Mouse (Mus musculus) embryonic facial prominence, embryonic 10.5 days (tissue): Measurements from ENCODE around the gene Lig1. TPM values are rescaled to one million over a fixed set of nuclear protein-coding genes. Genes with fewer than 3 reads are reported as not detected.

ENCODE experiments used
- DNase-seq: peaks from one replicate; pipeline ENCODE4 v3.0.0-alpha.2; 2017; ENCODE audit warnings: low spot score
- H3K27ac ChIP-seq: fragments of 300-500 bp; sonication (generic); replicated peaks from 2 replicates; pipeline ENCODE4 v1.5.1; 2016; ENCODE audit warnings: mild to moderate bottlenecking
- H3K27me3 ChIP-seq: fragments of 300-500 bp; sonication (generic); replicated peaks from 2 replicates; pipeline ENCODE4 v1.6.1; 2016; ENCODE audit warnings: low read depth, mild to moderate bottlenecking; ENCODE audit not compliant: poor library complexity, severe bottlenecking
- H3K36me3 ChIP-seq: fragments of 300-500 bp; sonication (generic); replicated peaks from 2 replicates; pipeline ENCODE4 v1.6.1; 2016; ENCODE audit warnings: mild to moderate bottlenecking, moderate library complexity
- H3K4me1 ChIP-seq: fragments of 300-500 bp; sonication (generic); 2 replicates; pipeline ENCODE4 v1.6.1; 2016
- H3K4me3 ChIP-seq: fragments of 300-500 bp; sonication (generic); 2 replicates; pipeline ENCODE4 v1.5.1; 2016; ENCODE audit warnings: mild to moderate bottlenecking, moderate library complexity
- H3K9me3 ChIP-seq: fragments of 300-500 bp; sonication (generic); 2 replicates; pipeline ENCODE4 v1.6.1; 2016; ENCODE audit warnings: mild to moderate bottlenecking
- WGBS: fragments of 180-500 bp; shearing (Covaris S2); methylation state at CpG from one replicate; pipeline ENCODE4 v1.1.7; 2016; 5-methylcytosine and 5-hydroxymethylcytosine counted together
- polyA plus RNA-seq: library from polyadenylated mRNA; unstranded; fragments of >200 nt; fragmentation: Nextera tagmentation; extraction: Ambion mirVana; gene quantifications from 2 replicates; pipeline ENCODE4 v1.2.1, GENCODE M21; 2016

Gene Lig1
- polyA plus RNA-seq, 1 experiment from 2014 or later = 162 TPM

DNA sequence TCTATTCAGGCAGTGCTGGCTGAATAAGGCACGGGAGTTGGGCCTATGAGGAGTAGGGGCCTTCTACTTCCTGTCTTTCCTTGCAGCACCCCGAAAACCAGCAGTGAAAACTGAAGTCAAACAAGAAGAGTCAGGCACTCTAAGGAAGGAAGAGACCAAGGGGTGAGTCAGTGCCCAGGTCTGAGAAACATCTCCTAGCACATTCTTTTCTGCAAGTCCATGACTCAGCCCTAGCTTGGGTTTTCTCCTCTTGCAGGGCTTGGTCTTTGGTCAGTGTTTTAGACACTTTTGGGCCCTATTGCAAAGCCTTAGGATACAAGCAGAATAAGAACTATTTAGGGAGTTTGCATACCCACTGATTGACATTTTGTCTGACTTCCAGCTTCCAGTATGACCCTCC, 14.3 kb downstream of the Lig1 start:
- DNase-seq = no peak
- Histone ChIP-seq H3K27me3 (no peaks in the 10 kb centered on the region), H3K36me3 (peaks cover 100% of the 10 kb centered on the region), H3K27ac (no peak overlapping the region), H3K4me3 (no peak overlapping the region), H3K4me1 (no peaks in the 10 kb centered on the region), H3K9me3 (no peaks in the 10 kb centered on the region)
- WGBS = 85% methylated on average over 2 of the region's 2 CpGs

DNA sequence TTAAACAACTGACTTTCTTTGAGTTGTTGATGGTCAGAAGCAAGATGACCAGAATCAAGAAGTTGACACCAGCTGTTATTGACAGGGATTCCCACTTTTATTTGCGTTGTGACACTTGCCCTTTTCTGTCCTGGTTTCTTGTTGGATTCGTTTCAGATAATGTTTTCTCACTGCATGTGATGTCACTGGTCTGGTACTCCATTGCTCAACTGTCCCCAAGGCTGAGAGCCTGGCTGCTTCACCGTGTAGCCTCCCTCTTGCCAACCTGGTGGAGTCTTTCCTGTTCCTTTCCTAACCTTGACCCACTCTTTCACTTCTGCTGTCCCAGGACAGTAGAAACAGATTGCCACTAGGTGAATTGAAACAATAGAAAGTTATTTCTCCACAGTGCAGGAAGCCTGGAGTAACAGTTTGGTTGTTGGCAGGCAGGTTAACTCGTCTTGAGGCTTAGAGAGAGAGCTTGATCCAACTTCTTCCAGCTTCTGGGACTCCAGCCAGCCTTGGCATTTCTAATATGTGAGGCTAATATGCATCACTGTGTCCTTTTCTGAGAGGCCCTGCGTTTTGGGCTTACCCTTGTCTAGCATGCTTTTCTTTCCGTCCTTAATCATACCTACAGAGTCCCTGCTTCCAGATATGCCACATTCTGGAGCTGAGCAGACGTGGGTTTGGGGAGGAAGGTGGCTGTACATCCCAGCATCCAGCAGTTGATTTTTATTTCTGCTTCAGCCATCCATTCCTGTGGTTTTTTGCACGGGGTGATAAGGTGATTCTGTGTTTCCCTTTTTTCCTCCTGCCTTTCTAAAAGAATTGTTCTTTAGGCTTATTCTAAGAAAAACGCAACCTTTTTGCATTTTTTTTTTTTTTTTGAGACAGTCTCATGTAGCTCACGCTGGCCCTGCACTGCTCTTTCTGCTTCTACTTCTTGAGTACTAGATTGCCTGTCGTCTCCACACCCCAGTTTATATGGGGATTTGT, 17.1 kb downstream of the Lig1 start:
- no peaks in the 10 kb centered on the region for H3K27me3 ChIP-seq
- H3K27ac ChIP-seq = no peak overlapping the region
- no peak for DNase-seq
- no peak overlapping the region for H3K4me3 ChIP-seq
- H3K9me3 ChIP-seq = no peaks in the 10 kb centered on the region
- peaks cover 100% of the 10 kb centered on the region for H3K36me3 ChIP-seq
- 91% methylated on average over 11 of the region's 11 CpGs for WGBS
- no peaks in the 10 kb centered on the region for H3K4me1 ChIP-seq

DNA sequence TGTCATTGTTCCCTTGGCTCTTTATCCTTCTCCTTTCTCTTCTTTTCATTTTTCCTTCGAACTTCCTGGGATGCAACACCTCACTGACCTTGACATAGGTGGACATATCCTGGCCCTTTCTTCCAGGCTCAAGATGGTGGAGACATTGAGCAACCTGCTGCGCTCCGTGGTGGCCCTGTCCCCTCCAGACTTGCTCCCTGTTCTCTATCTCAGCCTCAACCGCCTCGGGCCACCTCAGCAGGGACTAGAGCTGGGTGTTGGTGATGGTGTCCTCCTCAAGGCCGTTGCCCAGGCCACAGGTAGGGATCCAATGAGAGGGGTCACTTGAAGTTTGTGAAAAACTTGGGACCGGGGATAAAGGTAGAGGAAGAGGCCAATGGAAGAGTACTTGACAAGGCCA, 18.2 kb downstream of the Lig1 start:
- Histone ChIP-seq H3K9me3 (no peaks in the 10 kb centered on the region), H3K27me3 (no peaks in the 10 kb centered on the region), H3K4me1 (no peaks in the 10 kb centered on the region), H3K4me3 (no peak overlapping the region), H3K27ac (no peak overlapping the region), H3K36me3 (peaks cover 100% of the 10 kb centered on the region)
- 94% methylated on average over 7 of the region's 7 CpGs for WGBS
- no peak for DNase-seq

DNA sequence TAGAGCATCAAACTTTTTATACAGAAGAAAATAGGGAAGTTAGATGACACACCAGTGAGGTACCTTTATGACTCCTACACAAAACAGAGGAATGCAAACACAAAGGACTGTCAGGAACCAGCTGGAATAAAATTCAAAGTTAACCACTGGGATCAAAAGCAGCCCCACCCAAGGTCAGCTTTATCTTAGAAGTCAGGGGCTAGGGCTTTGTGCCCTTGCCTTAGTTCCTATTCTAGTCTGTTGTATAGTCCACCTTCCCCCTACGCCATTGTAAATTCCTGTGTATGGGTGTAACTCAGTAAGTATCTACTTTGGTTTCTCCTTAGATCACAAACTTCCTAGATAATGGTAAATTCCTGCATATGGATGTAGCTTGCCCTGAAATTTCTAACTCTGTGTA, 20.6 kb downstream of the Lig1 start:
- no peak for DNase-seq
- no peaks in the 10 kb centered on the region for H3K4me1 ChIP-seq
- H3K4me3 ChIP-seq = no peak overlapping the region
- no peak overlapping the region for H3K27ac ChIP-seq
- H3K9me3 ChIP-seq = no peaks in the 10 kb centered on the region
- peaks cover 100% of the 10 kb centered on the region for H3K36me3 ChIP-seq
- H3K27me3 ChIP-seq = no peaks in the 10 kb centered on the region
- WGBS = 93% methylated on average over 1 of the region's 1 CpGs

DNA sequence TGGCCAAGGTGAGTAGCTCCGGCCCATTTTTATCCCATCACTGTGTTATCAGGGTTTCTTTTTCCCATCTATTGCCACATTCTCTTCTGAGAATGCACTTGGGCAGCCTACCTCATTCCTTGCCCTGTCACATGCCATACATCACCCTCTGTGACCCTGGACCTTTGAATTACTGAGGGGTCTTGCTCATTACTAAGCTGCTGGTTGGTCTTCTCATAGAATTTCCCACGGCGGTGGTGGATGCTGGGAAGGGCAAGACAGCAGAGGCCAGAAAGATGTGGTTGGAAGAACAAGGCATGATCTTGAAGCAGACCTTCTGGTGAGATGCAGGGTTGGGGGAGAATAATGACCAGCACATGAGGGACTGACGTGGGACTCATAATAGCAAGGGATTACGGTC, 21.7 kb downstream of the Lig1 start:
- Histone ChIP-seq H3K27ac (no peak overlapping the region), H3K27me3 (no peaks in the 10 kb centered on the region), H3K4me3 (no peak overlapping the region), H3K9me3 (no peaks in the 10 kb centered on the region), H3K36me3 (peaks cover 100% of the 10 kb centered on the region), H3K4me1 (no peaks in the 10 kb centered on the region)
- 92% methylated on average over 5 of the region's 5 CpGs for WGBS
- no peak for DNase-seq

DNA sequence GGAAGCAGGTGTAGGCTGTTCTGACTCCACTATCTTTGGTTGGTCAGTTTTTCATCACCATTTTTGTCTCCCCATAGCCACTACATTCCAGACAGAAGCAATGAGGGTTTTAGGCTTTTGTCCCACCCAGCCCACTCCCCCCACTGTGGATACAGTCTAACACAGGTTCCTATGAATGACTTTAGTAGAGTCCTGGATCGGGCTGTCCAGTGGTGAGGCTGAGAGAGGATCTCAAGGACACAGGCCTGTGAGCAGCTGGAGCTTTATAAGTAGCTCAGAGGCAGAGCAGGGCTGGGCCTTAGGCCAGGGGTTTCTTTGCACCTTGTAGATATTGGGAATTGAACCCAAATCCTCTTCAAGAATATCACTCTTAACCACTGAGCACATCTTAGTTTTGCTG, 24.6 kb downstream of the Lig1 start:
- Histone ChIP-seq H3K4me3 (no peak overlapping the region), H3K4me1 (no peaks in the 10 kb centered on the region), H3K27ac (no peak overlapping the region), H3K9me3 (no peaks in the 10 kb centered on the region), H3K27me3 (no peaks in the 10 kb centered on the region), H3K36me3 (peaks cover 100% of the 10 kb centered on the region)
- no peak for DNase-seq
- WGBS = 93% methylated on average over 1 of the region's 1 CpGs

DNA sequence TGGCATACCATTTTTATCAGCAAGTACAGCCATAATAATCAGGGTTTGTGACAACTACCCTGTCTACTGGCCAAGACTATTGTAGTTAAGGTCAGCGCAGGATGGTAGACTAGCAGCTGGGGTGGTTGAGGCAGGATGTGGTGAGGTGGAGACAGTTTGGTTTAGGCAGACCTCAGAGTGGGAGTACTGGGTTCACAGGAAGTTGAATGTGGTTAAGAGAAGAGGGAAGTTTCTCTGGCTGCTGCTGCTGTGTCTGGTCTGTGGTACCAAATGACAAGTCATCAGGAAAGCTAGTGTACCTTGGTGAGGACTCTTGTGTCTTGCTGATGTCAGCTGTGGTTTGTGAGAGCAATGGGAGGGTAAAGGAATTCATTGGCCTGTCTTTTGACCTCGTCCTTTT, 25.7 kb downstream of the Lig1 start:
- Histone ChIP-seq H3K4me1 (no peaks in the 10 kb centered on the region), H3K9me3 (no peaks in the 10 kb centered on the region), H3K36me3 (peaks cover 100% of the 10 kb centered on the region), H3K27me3 (no peaks in the 10 kb centered on the region), H3K4me3 (no peak overlapping the region), H3K27ac (no peak overlapping the region)
- WGBS = 84% methylated on average over 2 of the region's 2 CpGs
- no peak for DNase-seq

DNA sequence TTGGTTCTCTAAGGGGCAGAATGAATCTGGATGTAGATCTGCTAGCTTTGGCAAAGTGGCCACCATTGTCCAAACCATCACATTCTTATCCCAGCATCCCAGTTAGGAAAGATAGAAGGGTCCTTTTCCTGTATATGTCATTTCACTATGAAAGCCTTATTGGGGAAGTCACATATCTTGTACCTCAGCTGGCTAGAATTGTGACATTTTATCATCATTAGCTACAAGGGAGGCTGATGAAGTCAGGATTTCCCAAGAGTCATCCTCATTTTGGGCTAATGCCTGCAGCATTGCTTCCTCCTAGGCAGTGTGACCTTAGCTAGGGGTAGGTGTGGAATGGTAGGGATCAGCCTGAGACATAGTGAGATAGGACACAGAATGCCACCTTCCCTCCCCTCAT, 26.3 kb downstream of the Lig1 start:
- no peaks in the 10 kb centered on the region for H3K9me3 ChIP-seq
- H3K27me3 ChIP-seq = no peaks in the 10 kb centered on the region
- H3K36me3 ChIP-seq = peaks cover 100% of the 10 kb centered on the region
- no peak overlapping the region for H3K27ac ChIP-seq
- no peak for DNase-seq
- no peaks in the 10 kb centered on the region for H3K4me1 ChIP-seq
- H3K4me3 ChIP-seq = no peak overlapping the region

DNA sequence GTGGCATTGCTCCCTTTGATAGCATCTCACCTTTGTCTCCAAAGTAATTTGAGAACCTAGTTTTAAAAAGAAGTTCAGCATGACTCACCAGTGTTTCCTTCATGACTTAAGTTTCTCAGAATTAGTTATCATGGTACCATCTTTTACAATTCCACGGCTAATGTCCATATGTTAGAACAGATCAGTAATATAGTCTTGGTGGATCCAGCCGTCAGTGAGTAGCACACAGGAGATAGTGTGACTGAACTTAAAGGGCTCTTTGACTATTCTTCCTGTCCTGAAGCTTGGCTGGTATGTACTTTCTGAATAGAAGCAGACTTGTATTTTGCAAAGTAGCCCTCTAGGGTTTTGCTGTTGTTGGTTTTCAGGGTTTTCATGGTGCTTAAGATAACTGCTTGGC, 32.3 kb downstream of the Lig1 start:
- 82% methylated on average over 2 of the region's 2 CpGs for WGBS
- Histone ChIP-seq H3K27ac (no peak overlapping the region), H3K27me3 (no peaks in the 10 kb centered on the region), H3K36me3 (peaks cover 100% of the 10 kb centered on the region), H3K4me1 (no peaks in the 10 kb centered on the region), H3K9me3 (no peaks in the 10 kb centered on the region), H3K4me3 (no peak overlapping the region)
- no peak for DNase-seq

DNA sequence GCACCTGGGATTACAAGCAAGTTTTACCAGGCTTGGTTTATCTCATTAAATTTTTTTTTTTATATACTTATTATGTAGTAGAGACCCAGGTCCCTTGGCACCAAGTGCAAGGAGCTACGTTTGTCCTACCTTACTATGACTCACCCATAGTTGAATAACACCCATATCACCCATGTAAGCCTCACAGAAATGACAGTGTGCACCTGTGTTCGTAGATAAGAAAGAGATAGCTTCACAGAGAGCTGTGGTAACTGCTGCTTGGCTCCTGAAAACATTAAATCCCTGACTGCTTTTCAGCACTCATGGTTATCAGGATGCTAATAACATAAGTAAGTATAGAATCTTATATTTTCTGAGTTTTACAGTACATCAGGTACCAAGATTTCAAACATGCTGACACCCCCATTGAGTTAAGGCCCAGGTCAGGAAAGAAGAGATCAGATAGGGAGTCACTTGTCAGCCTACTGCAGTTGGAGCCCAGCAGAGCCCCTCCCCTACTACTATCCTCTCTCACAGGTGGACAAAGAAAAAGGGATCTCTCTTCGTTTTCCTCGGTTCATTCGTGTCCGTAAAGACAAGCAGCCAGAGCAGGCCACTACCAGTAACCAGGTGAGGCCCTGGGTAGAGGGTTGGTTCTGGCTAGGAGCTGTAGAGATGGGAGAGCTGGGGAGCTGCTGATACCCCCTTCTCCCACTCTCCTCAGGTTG, 33.6 kb downstream of the Lig1 start:
- H3K36me3 ChIP-seq = peaks cover 92% of the 10 kb centered on the region
- H3K4me1 ChIP-seq = no peaks in the 10 kb centered on the region
- no peak overlapping the region for H3K4me3 ChIP-seq
- WGBS = 92% methylated on average over 6 of the region's 6 CpGs
- no peak for DNase-seq
- no peak overlapping the region for H3K27ac ChIP-seq
- H3K27me3 ChIP-seq = no peaks in the 10 kb centered on the region
- no peaks in the 10 kb centered on the region for H3K9me3 ChIP-seq

DNA sequence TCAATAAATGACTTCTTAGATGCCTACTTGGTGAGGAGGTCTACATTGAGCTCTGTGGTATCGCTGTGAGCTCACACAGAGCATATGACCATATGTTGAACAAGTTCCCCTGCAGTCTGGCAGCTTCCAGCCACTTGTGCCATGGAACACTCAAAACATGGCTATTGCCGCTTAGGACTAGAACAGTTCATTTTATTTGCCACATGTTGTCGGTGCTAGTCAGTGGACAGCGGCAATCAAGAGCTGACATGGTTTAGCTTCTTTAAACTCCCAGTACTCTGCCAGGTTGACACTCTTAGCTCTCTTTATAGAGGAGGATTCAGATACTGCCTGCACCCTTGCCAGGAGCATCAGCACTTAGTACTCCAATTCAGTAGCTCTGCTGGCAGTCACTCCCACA, 34.3 kb downstream of the Lig1 start:
- peaks cover 87% of the 10 kb centered on the region for H3K36me3 ChIP-seq
- no peak for DNase-seq
- H3K4me3 ChIP-seq = no peak overlapping the region
- H3K4me1 ChIP-seq = no peaks in the 10 kb centered on the region
- 98% methylated on average over 4 of the region's 4 CpGs for WGBS
- H3K9me3 ChIP-seq = no peaks in the 10 kb centered on the region
- no peak overlapping the region for H3K27ac ChIP-seq
- H3K27me3 ChIP-seq = no peaks in the 10 kb centered on the region

DNA sequence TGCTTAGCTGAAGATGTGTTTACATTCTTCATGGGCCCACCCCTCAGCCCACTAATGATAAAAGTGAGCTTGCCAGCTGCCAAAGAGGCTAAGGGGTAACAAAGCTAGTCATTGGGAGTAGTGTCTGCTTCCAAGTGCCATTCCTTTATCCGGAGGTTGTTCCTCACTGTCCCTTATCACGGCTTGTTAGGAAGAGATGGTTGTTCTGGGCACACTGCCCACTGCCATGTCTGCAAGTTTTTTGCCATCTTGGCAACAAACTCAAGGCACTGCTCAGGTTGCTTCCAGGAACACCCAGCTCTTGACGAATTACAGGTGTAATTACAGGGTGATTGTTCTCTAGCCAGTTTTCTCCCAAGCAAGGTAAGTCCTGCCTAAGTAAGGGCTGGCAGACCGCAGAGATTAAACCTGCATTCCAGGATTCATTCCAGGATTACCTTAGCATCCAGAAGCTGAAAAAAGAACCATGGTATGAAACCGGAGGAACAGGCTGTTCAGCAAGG, 37.1 kb downstream of the Lig1 start:
- Histone ChIP-seq H3K9me3 (no peaks in the 10 kb centered on the region), H3K27ac (no peak overlapping the region), H3K4me3 (no peak overlapping the region), H3K36me3 (peaks cover 63% of the 10 kb centered on the region), H3K4me1 (no peaks in the 10 kb centered on the region), H3K27me3 (no peaks in the 10 kb centered on the region)
- DNase-seq = no peak
- WGBS = 85% methylated on average over 5 of the region's 5 CpGs

DNA sequence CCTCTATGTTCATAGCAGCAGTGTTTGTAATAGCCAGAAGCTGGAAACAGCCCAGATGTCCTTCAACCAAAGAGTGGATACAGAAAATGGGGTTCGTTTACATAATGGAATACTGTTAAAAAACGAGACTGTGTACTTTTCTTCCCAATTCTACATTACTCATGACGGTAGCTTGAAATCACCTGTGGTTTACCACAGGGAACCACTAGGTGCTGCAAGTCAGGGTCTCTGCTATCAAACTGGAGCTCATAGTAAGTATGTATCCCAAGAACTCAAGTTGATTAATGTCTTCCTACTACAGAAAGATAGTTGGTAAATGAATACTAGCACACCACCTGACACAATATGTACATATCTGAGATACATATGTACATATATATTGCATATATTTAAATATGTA, 44.3 kb downstream of the Lig1 start:
- H3K4me3 ChIP-seq = no peak overlapping the region
- H3K9me3 ChIP-seq = no peaks in the 10 kb centered on the region
- 88% methylated on average over 3 of the region's 3 CpGs for WGBS
- H3K27ac ChIP-seq = no peak overlapping the region
- H3K27me3 ChIP-seq = no peaks in the 10 kb centered on the region
- no peaks in the 10 kb centered on the region for H3K4me1 ChIP-seq
- H3K36me3 ChIP-seq = 0 out of 2 replicates have a peak, but pooled peaks cover 17% of the 10 kb centered on the region
- no peak for DNase-seq
